Mouse (Mus musculus) C2C12 (cell line): ENCODE data around the gene Jak1. TPM values are rescaled to one million over a fixed set of nuclear protein-coding genes. Genes with fewer than 3 reads are reported as not detected.
A peak's percentile ranks its signal among the peaks of the same experiment; 100 is the strongest.

ENCODE experiments used
- H3K27me3 ChIP-seq: one replicate; pipeline ENCODE4 v1.6.1; 2011; ENCODE audit not compliant: control insufficient read depth, insufficient read depth, insufficient read length
- H3K36me3 ChIP-seq: one replicate; pipeline ENCODE4 v1.6.1; 2011; ENCODE audit not compliant: control insufficient read depth, insufficient read depth
- H3K4me3 ChIP-seq: one replicate; pipeline ENCODE4 v1.5.1; 2011; ENCODE audit warnings: mild to moderate bottlenecking, control low read depth; ENCODE audit not compliant: poor library complexity, insufficient read depth, severe bottlenecking
- H3K79me2 ChIP-seq: one replicate; pipeline ENCODE4 v1.6.1; 2011; ENCODE audit not compliant: control insufficient read depth, insufficient read depth
- H3K79me3 ChIP-seq: one replicate; pipeline ENCODE4 v1.6.1; 2011; ENCODE audit warnings: low read depth, control low read depth
- H3ac ChIP-seq: one replicate; pipeline ENCODE3; 2011; ENCODE audit warnings: low read depth; ENCODE audit not compliant: control insufficient read depth, insufficient read length
- CEBPB ChIP-seq: IDR thresholded peaks from one replicate; pipeline ENCODE4 v1.6.1; 2011; ENCODE audit warnings: low read depth, mild to moderate bottlenecking, control low read depth, moderate library complexity
- CTCF ChIP-seq: IDR thresholded peaks from one replicate; pipeline ENCODE4 v1.5.1; 2011; ENCODE audit not compliant: control insufficient read depth, insufficient read depth, insufficient read length
- FOSL1 ChIP-seq: IDR thresholded peaks from one replicate; pipeline ENCODE4 v1.8.0; 2011; ENCODE audit warnings: mild to moderate bottlenecking, low read length; ENCODE audit not compliant: poor library complexity, insufficient read depth, severe bottlenecking
- MAX ChIP-seq: IDR thresholded peaks from one replicate; pipeline ENCODE4 v1.6.1; 2011; ENCODE audit warnings: mild to moderate bottlenecking, control low read depth
- MYOD1 ChIP-seq: IDR thresholded peaks from one replicate; pipeline ENCODE4 v1.6.1; 2011; ENCODE audit warnings: low read depth; ENCODE audit not compliant: control insufficient read depth, insufficient read length
- MYOG ChIP-seq: IDR thresholded peaks from one replicate; pipeline ENCODE4 v1.6.1; 2011; ENCODE audit not compliant: control insufficient read depth, insufficient read length; ENCODE audit errors: extremely low read depth
- USF1 ChIP-seq: IDR thresholded peaks from one replicate; pipeline ENCODE4 v1.6.1; 2011; ENCODE audit warnings: low read depth, mild to moderate bottlenecking, control low read depth, moderate library complexity
- polyA plus RNA-seq: library from polyadenylated mRNA; unstranded; fragments of >200 nt; fragmentation: generic; extraction: Trizol; gene quantifications from one replicate; pipeline ENCODE4 v1.2.1, GENCODE M21; 2012; ENCODE audit warnings: missing spikeins

Gene Jak1
- polyA plus RNA-seq, 1 experiment = 26.1 TPM

DNA sequence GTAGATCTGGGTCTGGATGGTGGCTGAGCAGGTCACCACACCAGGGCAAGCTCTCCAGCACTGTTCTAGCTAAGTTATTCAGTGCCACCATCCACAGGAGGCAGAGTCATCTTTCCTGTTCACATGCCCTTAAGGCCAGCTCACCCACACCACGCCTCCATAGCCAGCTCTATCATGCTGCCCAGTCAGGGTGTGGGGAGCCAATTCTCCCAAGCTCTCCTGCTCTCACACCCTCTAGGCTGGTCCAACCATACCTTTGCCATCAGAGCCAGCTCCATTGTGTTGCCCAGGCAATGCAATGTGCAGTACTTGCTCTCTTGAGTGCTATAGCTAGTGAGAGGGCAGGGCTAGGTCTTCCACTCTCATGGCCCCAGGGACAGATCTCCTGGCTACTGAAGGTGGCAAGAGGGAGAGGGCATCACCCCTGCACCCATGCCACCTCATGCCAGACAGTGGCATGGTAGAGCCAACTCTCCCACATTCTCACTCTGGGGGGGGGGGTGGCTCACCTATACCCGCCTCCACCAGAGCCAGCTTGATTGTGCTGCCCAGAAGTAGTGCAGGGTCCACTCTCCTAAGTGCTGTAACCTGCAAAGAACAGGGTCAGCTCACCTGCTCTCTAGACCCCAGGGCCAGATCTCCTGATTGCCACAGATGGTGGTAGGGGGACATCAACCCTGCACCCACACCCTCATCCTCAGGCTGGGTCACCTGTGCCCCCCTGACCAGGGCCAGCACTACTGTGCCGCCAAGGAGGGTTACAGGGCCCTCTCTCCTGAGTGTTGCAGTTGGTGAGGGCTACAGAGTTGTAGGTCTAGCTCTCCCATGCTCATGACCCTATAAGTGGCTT, 25.5 kb downstream of the Jak1 start:
- Histone ChIP-seq H3K79me3 (peaks cover 13% of the 10 kb centered on the region), H3K4me3 (no peak overlapping the region), H3ac (no peak overlapping the region), H3K36me3 (no peaks in the 10 kb centered on the region), H3K79me2 (peaks cover 53% of the 10 kb centered on the region), H3K27me3 (no peaks in the 10 kb centered on the region)
- no peak for TF ChIP-seq MAX
- TF ChIP-seq MYOG = no peak
- no peak for TF ChIP-seq USF1

DNA sequence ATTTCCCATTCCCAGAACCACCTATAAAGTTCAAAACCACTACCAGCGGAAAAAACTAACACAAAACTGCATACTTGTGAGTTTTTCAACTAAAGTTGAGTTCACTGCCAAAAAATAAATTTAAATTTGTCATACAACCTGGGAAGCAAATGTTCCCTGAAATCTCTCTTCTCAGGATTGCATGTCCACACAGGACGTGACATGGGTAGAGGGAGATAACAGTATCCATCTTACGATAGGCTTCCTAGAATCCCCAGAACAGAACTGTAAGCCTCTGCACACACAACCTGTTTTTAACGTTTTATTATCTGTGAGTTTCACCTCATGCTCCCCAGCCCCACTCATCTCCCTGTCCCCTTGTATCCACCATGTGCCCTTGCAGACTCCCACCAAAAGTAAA, 26.5 kb downstream of the Jak1 start:
- Histone ChIP-seq H3ac (no peak overlapping the region), H3K79me3 (peaks cover 9% of the 10 kb centered on the region), H3K27me3 (no peaks in the 10 kb centered on the region), H3K36me3 (no peaks in the 10 kb centered on the region), H3K79me2 (peaks cover 51% of the 10 kb centered on the region), H3K4me3 (no peak overlapping the region)
- TF ChIP-seq CTCF = no peak
- TF ChIP-seq USF1 = no peak
- no peak for TF ChIP-seq MAX
- no peak for TF ChIP-seq MYOG
- no peak for TF ChIP-seq CEBPB
- no peak for TF ChIP-seq FOSL1
- TF ChIP-seq MYOD1 = no peak

DNA sequence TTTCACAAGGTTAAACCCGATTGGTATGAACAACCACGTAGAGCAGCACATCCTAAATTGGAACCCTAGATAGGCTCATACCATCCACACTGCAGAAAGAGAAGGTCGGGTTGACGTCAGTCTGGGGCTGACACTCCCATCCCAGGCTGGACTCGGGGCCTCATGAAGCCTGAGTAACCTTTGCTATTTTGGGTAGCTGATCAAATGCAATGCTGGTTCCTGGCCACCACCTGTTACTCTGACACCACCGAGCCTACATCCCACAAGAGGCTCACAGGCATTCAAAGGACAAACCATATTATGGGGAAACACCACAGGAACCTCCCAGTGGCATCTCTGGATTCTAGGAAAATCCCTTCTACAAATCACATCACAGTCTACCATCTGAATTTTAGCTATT, 28.3 kb downstream of the Jak1 start:
- Histone ChIP-seq H3ac (no peak overlapping the region), H3K36me3 (no peaks in the 10 kb centered on the region), H3K79me3 (peaks cover 16% of the 10 kb centered on the region), H3K79me2 (peaks cover 65% of the 10 kb centered on the region), H3K27me3 (no peaks in the 10 kb centered on the region), H3K4me3 (no peak overlapping the region)
- TF ChIP-seq CTCF (no peak), MYOD1 (peak; percentile 84)

DNA sequence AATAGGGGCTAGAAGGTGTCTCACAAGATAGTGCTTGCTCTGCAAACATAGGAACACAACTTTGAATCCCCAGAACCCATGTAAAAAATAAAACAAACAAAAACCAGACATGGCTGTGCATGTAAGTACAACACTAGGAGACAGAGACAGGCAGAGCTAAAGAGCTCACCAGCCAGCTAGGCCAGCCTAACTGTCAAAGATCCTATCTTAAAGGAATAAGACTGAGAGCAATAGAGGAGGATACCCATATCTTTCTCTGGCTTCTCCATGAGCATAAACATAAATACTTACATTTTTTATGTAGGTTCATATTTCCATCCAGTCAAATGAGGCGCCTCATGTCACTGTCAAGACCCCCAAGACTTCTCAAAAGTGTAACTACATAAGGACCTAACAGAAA, 29.1 kb downstream of the Jak1 start:
- Histone ChIP-seq H3K36me3 (no peaks in the 10 kb centered on the region), H3ac (no peak overlapping the region), H3K79me2 (peaks cover 61% of the 10 kb centered on the region), H3K79me3 (peaks cover 18% of the 10 kb centered on the region), H3K27me3 (no peaks in the 10 kb centered on the region), H3K4me3 (no peak overlapping the region)
- TF ChIP-seq USF1 (no peak), CTCF (no peak), MAX (no peak), FOSL1 (no peak), MYOD1 (no peak), CEBPB (no peak), MYOG (no peak)

DNA sequence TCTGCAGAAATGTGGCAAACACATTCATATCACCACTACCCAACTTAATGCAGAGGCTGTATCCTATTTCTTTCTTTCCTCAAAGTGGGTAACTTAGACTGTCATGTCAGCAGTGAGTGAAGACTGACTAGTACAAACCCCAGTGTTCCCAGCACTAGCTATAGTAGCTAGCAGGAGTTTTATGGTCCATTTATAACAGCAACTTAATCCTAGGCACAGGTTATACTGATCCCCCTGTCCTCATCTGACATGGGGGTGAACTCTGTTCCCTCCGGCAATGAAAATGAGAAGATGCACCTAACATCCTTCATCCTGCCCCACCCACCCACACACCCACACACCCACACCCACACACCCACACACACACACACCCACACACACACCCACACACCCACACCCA, 30.3 kb downstream of the Jak1 start:
- no peak overlapping the region for H3ac ChIP-seq
- no peaks in the 10 kb centered on the region for H3K36me3 ChIP-seq
- peaks cover 19% of the 10 kb centered on the region for H3K79me3 ChIP-seq
- peaks cover 51% of the 10 kb centered on the region for H3K79me2 ChIP-seq
- TF ChIP-seq MYOD1 (no peak), USF1 (no peak), CEBPB (no peak), MYOG (no peak), MAX (no peak), FOSL1 (no peak), CTCF (no peak)
- no peak overlapping the region for H3K4me3 ChIP-seq
- no peaks in the 10 kb centered on the region for H3K27me3 ChIP-seq

DNA sequence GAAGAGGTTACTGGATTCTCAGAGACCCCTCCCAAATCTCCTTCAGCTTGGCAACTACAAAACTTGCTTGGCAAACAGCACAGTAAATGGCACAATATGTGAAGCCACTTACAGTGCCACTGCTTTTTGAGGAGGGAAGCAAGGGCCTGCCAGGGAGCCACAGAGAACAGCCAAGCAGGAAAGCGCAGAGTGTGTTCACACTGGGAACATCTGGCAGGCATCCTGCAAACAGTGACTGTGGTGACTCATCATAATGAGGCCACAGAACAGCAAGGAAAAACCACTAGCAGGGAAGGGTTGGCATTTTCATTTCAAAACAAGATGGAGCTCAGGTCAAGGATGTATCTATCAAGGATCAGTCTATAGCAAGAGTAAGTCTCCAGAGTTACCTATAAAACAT, 30.8 kb downstream of the Jak1 start:
- peaks cover 16% of the 10 kb centered on the region for H3K79me3 ChIP-seq
- H3K4me3 ChIP-seq = no peak overlapping the region
- peaks cover 47% of the 10 kb centered on the region for H3K79me2 ChIP-seq
- TF ChIP-seq USF1 = no peak
- no peak for TF ChIP-seq CEBPB
- peak; percentile 71 for TF ChIP-seq MAX
- no peak for TF ChIP-seq CTCF
- no peak for TF ChIP-seq MYOG
- peak; percentile 56 for TF ChIP-seq FOSL1
- peak; percentile 36 for TF ChIP-seq MYOD1
- H3K27me3 ChIP-seq = no peaks in the 10 kb centered on the region
- H3ac ChIP-seq = no peak overlapping the region
- no peaks in the 10 kb centered on the region for H3K36me3 ChIP-seq
